Mouse (Mus musculus) midbrain, embryonic 11.5 days (tissue): ENCODE measurements at regions not wholly inside any gene's neighbourhood (a gene's known extent, or its start where the extent isn't known, plus 50 kb on each side); places are given as distances from the start of the nearest gene placed in this dataset.
"Not testable (repeated sequence)": the region's sequence is repeated elsewhere in the genome, so short reads cannot be mapped to it uniquely, and the experiment has no call there.

ENCODE experiments used
- ATAC-seq: fragments of 200-750 bp; cut with Nextera tagmentation; 2 replicates; pipeline ENCODE4 v1.8.0; 2017; ENCODE audit warnings: moderate TSS enrichment, moderate library complexity; ENCODE audit not compliant: low FRiP score
- DNase-seq: peaks from one replicate; pipeline ENCODE4 v3.0.0; 2015; ENCODE audit warnings: low spot score; ENCODE audit errors: missing footprints
- H3K27ac ChIP-seq: fragments of 300-500 bp; sonication (generic); 2 replicates; pipeline ENCODE4 v1.5.1; 2014; ENCODE audit warnings: low read depth, low read length
- H3K27me3 ChIP-seq: fragments of 300-500 bp; sonication (generic); 2 replicates; pipeline ENCODE4 v1.6.1; 2014; ENCODE audit warnings: mild to moderate bottlenecking, low read length, moderate library complexity, mixed read lengths; ENCODE audit not compliant: control insufficient read depth, insufficient read depth
- H3K36me3 ChIP-seq: fragments of 300-500 bp; sonication (generic); 2 replicates; pipeline ENCODE4 v1.6.1; 2014; ENCODE audit warnings: mild to moderate bottlenecking, low read length, moderate library complexity, mixed read lengths; ENCODE audit not compliant: control insufficient read depth, insufficient read depth
- H3K4me1 ChIP-seq: fragments of 300-500 bp; sonication (generic); 2 replicates; pipeline ENCODE4 v1.6.1; 2014; ENCODE audit warnings: low read length; ENCODE audit not compliant: control insufficient read depth, insufficient read depth
- H3K4me2 ChIP-seq: fragments of 300-500 bp; sonication (generic); 2 replicates; pipeline ENCODE4 v1.6.1; 2014; ENCODE audit warnings: mild to moderate bottlenecking, moderate library complexity
- H3K4me3 ChIP-seq: fragments of 300-500 bp; sonication (generic); 2 replicates; pipeline ENCODE4 v1.5.1; 2014; ENCODE audit warnings: low read depth, low read length
- H3K9ac ChIP-seq: fragments of 300-500 bp; sonication (generic); 2 replicates; pipeline ENCODE4 v1.6.1; 2014; ENCODE audit warnings: low read length
- H3K9me3 ChIP-seq: fragments of 300-500 bp; sonication (generic); 2 replicates; pipeline ENCODE4 v1.6.1; 2016; ENCODE audit warnings: low read length; ENCODE audit not compliant: control insufficient read depth
- WGBS: fragments of 180-500 bp; shearing (Covaris S2); extraction: QIAGEN DNeasy Blood & Tissue Kit; methylation state at CpG from one replicate; pipeline ENCODE4 v1.1.7; 2014; 5-methylcytosine and 5-hydroxymethylcytosine counted together

DNA sequence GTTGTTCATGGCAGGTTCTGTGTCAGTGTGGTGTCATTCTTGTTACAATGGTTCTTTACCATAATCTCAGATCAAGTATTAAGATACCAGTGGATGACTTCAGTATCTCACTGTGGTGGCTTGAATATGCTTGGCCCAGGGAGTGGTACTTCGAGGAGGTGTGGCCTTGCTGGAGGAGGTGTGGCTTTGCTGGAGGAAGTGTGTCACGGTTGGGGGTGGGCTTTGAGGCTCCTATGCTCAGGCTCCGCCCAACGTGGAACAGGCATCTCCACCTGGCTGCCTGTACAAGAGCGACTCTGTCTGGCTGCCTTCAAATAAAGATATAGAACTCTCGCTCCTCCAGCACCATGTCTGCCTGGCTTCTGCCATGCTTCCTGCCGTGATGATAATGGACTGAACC is 63.6 kb downstream of the Cd2 start:
- no peaks in the 10 kb centered on the region for H3K4me1 ChIP-seq
- peaks cover 5% of the 10 kb centered on the region; the same call in 1 of the 2 replicates for H3K9me3 ChIP-seq
- ATAC-seq (no peak), DNase-seq (no peak)
- H3K4me2 ChIP-seq = no peak overlapping the region
- H3K27ac ChIP-seq = no peak overlapping the region
- H3K9ac ChIP-seq = no peak overlapping the region
- H3K4me3 ChIP-seq = no peak overlapping the region
- H3K27me3 ChIP-seq = no peaks in the 10 kb centered on the region
- H3K36me3 ChIP-seq = no peaks in the 10 kb centered on the region
- 80% methylated on average over 7 of the region's 7 CpGs for WGBS

DNA sequence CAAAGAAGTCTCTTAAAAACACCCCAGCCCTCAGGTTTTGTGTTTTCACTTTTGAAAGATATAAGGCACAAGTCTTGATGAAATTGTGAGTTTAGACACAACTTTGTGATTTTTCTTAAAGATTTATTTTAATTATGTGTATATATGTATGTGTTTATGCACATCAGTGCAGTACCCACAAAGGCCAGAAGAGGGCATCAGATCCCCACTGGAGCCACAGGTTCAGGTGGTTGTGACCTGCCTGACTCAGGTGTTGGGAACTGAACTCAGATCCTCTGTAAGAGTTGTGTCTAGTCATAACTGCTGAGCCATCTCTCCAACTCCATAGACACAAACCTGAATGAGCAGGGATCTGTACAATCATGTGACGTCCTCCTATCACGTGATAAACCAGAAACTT is 67.8 kb downstream of the Cd2 start:
- Histone ChIP-seq H3K4me3 (no peak overlapping the region), H3K27me3 (no peaks in the 10 kb centered on the region), H3K36me3 (no peaks in the 10 kb centered on the region), H3K9ac (no peak overlapping the region), H3K27ac (no peak overlapping the region), H3K4me2 (no peak overlapping the region), H3K4me1 (no peaks in the 10 kb centered on the region), H3K9me3 (peaks cover 5% of the 10 kb centered on the region; the same call in 1 of the 2 replicates)
- 98% methylated on average over 2 of the region's 2 CpGs for WGBS
- ATAC-seq (no peak), DNase-seq (no peak)

DNA sequence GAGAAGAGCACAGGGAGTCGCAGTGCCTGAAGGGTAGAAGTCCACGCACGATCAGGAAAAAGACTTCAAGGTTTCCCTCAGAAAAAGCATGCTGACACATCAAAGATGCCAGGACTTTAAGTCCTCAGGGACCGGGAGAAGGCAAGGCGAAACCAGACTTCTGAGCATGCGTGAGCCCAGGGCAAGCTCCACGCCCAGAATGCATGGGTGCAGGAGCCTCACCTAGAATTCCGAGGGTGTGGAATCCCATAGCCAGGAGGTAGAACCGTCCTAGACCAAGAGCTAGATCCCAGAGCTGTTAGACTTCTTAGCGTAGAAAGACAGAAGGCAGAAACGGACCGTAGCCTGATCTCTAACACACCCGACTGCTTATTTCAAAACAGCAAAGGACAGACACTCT is 71.0 kb downstream of the Cd2 start:
- peaks cover 13% of the 10 kb centered on the region for H3K4me1 ChIP-seq
- H3K9me3 ChIP-seq = peaks cover 5% of the 10 kb centered on the region; the same call in 1 of the 2 replicates
- no peaks in the 10 kb centered on the region for H3K36me3 ChIP-seq
- H3K9ac ChIP-seq = no peak overlapping the region
- no peaks in the 10 kb centered on the region for H3K27me3 ChIP-seq
- no peak for ATAC-seq
- H3K27ac ChIP-seq = no peak overlapping the region
- H3K4me2 ChIP-seq = no peak overlapping the region
- WGBS = 93% methylated on average over 13 of the region's 13 CpGs
- no peak overlapping the region for H3K4me3 ChIP-seq
- DNase-seq = no peak

DNA sequence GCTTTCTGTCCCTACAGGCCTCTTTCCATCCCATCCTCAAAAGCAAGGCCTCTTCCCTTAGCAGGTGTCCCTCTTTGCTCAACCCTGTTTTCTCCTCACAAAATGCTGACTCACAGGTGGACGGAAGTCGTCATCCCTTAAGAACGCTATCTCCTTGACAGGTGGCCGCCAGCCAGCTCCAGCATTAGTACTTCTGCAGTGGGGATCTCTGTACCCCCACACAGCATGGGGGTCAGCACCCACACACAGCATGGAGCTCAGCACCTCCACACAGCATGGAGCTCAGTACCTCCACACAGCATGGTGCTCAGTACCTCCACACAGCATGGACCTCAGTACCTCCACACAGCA is 74.6 kb downstream of the Cd2 start:
- DNase-seq (no peak), ATAC-seq (no peak; the same call in 1 of the 2 replicates)
- H3K27ac ChIP-seq = peak overlapping the region; percentile 63
- peak overlapping the region; percentile 49 for H3K9ac ChIP-seq
- no peaks in the 10 kb centered on the region for H3K27me3 ChIP-seq
- no peaks in the 10 kb centered on the region for H3K9me3 ChIP-seq
- H3K36me3 ChIP-seq = no peaks in the 10 kb centered on the region
- WGBS = 67% methylated on average over 4 of the region's 4 CpGs
- peak overlapping the region; percentile 24; the same call in 1 of the 2 replicates for H3K4me2 ChIP-seq
- H3K4me1 ChIP-seq = peaks cover 16% of the 10 kb centered on the region
- H3K4me3 ChIP-seq = no peak overlapping the region

DNA sequence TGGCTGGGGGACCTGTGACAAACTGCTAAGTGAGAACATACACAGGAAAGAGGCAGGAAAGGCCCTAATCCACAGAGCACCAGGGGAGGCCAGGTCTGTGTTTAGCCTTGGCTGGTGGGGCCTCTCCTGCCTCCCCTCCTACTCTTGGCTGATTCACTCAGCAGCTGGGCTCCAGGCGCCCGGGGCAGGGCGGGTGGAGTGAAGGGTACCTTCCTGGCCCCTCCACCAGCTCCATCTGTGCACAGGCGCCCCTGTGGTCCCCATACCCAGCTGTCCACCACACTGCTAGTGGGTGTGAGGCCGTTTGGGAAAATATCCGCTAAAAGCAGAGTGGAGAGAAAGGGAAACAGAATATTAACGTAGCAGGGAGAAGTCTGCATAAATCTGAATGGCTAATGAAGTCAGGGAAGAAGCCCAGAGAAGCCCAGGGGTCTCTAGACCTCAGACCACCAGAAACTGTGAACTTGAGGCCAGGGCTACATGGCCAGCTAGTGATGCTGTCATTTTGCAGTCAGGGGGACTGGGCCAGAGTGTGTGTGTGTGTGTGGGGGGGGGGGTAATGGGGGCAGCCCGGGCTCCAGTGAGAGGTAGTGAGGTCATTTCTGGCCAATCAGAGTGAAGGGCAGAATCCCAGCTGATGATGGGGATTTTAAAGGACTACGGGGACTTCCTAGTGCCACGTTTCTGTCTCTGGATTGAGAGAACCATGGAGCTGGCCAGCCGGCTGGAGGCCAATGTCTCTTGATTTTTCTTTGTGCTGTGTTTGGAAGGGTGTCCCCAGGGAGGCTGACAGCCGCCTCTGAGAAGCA is 75.1 kb downstream of the Cd2 start:
- Histone ChIP-seq H3K27me3 (no peaks in the 10 kb centered on the region), H3K27ac (peak overlapping the region; percentile 63), H3K36me3 (no peaks in the 10 kb centered on the region), H3K4me2 (peak overlapping the region; percentile 24; the same call in 1 of the 2 replicates), H3K9ac (peak overlapping the region; percentile 54), H3K4me3 (no peak overlapping the region), H3K9me3 (no peaks in the 10 kb centered on the region), H3K4me1 (peaks cover 16% of the 10 kb centered on the region)
- WGBS = 11% methylated on average over 12 of the region's 12 CpGs
- ATAC-seq (peak; percentile 90), DNase-seq (peak; percentile 92)

DNA sequence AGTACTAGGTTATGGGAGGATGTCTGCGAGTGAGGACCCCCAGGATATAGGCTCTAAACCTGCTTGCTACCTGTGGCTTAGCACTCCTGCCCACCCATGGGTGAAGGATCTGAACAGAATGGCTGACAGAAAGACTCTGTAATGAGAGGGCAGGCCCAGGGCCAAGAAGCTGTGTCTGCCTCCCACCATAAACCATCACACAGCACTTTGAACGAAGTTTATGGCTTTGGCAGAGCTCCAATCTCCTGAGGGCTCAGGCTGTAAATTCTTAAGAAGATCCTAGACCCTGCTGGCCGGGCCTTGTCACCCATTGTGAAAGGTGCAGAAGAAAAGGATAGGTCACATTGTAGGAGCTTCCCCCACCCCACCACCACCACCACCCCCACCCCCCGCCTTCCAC is 75.8 kb downstream of the Cd2 start:
- 69% methylated on average over 4 of the region's 4 CpGs for WGBS
- Histone ChIP-seq H3K4me3 (no peak overlapping the region), H3K4me2 (no peak overlapping the region), H3K9me3 (no peaks in the 10 kb centered on the region), H3K9ac (no peak overlapping the region), H3K27me3 (no peaks in the 10 kb centered on the region), H3K4me1 (peaks cover 16% of the 10 kb centered on the region), H3K27ac (no peak overlapping the region; the same call in 1 of the 2 replicates), H3K36me3 (no peaks in the 10 kb centered on the region)
- no peak for ATAC-seq
- DNase-seq = no peak

DNA sequence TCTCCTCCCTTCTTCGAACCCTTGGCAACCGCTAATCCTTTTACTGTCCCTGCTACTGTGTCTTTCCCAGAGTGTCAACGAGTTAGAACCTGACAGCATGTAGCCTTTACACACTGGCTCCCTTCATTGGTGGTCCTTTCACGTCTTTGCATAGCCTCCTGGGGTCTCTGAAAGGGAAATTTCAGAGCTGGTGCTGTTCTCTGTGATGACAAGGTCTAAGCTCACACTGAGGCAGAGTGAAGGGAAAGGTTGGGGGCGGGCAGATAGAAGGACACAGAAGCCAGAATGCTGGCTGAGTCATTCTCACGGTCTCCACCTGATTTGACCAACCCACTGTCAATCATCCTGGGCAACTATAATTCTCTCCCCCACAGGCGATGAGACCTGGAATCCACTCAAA is 78.2 kb downstream of the Cd2 start:
- DNase-seq = no peak
- H3K36me3 ChIP-seq = no peaks in the 10 kb centered on the region
- H3K4me3 ChIP-seq = no peak overlapping the region
- H3K4me2 ChIP-seq = no peak overlapping the region
- H3K9ac ChIP-seq = no peak overlapping the region
- ATAC-seq = no peak
- 64% methylated on average over 7 of the region's 7 CpGs for WGBS
- H3K9me3 ChIP-seq = no peaks in the 10 kb centered on the region
- no peaks in the 10 kb centered on the region for H3K27me3 ChIP-seq
- peaks cover 16% of the 10 kb centered on the region for H3K4me1 ChIP-seq
- no peak overlapping the region for H3K27ac ChIP-seq

DNA sequence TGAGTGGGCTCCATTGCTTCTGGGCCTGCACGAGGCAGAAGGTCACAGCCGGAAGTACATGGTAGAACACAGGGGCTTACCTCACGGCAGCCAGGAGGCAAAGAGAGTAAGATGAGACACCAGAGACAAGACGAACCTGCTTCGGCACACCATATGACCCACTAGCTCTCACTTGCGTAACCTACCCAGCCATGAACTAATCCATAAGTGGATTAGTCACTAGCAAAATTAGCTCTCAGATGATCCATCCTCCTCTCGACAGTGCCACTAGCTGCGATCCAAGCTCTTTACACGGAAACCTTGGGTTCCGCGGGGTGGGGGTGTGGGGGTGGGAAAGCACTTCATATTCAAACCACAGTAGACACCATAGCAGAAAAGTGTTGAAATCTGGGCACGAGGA is 79.0 kb downstream of the Cd2 start:
- ATAC-seq = no peak
- 85% methylated on average over 12 of the region's 12 CpGs for WGBS
- no peak for DNase-seq
- no peak overlapping the region for H3K4me3 ChIP-seq
- H3K4me2 ChIP-seq = no peak overlapping the region
- H3K9me3 ChIP-seq = no peaks in the 10 kb centered on the region
- no peak overlapping the region for H3K9ac ChIP-seq
- H3K27me3 ChIP-seq = no peaks in the 10 kb centered on the region
- no peak overlapping the region for H3K27ac ChIP-seq
- H3K4me1 ChIP-seq = peaks cover 16% of the 10 kb centered on the region
- H3K36me3 ChIP-seq = no peaks in the 10 kb centered on the region

DNA sequence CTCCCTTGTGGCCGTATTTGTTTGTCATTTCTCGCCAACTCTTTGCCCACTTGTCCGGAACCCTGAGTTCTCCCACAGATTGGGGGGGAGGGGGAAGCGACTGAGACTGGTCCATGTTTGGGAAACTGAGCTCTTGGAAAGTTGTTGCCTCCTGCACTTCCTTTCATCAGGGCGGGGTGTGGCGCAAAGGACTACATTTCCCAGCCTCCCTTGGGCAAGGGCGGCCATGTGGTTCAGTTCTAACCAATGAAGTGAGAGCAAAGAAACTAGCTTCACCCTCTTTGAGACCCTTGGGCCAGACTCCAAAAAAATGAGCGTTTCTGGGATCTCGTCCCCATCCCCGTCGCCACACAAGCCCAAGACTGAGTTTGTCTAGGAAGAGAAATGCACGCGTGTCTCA is 81.6 kb downstream of the Cd2 start:
- not testable (repeated sequence) for H3K9ac ChIP-seq, H3K4me3 ChIP-seq, H3K27me3 ChIP-seq, H3K36me3 ChIP-seq, H3K27ac ChIP-seq, DNase-seq, H3K9me3 ChIP-seq, ATAC-seq, H3K4me2 ChIP-seq, H3K4me1 ChIP-seq
- 96% methylated on average over 13 of the region's 13 CpGs for WGBS
